Mouse (Mus musculus): Measurements from ENCODE around the gene Asb10. TPM values are rescaled to one million over a fixed set of nuclear protein-coding genes. Genes with fewer than 3 reads are reported as not detected.

Asb10 gene
- polyA plus RNA-seq (2014; fragmentation: Illumina TruSeq; extraction: RNeasy Lipid Tissue Mini Kit (QIAGEN cat#74804); ENCODE audit: low read depth, low replicate concordance): not detected

DNA sequence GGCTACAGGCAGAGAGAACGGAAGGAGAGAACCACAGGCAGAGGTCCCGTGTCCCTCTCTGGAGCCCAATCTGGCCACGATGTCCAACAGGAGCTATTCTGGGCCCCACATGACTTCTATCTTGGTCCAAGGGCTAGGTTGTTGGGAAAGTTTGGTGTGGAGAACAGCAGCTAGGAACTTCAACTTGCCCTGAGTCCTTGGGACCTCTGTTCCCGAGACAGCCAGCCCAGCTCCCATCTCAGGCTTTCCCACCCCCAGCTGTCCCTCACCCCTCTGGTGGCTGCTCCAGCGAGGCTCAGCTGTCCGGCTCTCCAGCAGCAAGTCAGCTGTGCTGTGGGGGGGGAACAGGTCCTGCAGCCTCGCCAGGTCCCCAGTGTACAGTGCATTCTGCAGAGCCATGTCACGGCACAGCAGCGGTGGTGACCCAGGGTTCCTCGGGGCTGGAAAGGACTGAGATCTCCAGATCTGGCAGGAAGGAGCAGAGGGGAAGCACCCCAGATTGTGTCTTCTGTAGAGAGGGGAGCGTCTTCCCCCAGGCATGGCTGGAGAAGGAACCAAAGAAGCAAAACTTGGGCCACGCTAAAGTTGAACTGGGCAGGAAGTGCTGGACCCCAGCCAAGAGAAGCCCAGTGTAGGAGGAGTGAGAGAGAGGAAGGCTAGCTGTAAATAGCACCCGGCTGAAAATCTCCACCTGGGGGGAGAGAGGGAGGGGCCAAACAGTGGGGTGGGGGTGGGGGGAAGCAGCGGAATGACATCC, at the start of gene Asb10:
Gene Asb10 (minus strand): TSS at position 592 of the 757 bp plus-strand sequence.

DNA sequence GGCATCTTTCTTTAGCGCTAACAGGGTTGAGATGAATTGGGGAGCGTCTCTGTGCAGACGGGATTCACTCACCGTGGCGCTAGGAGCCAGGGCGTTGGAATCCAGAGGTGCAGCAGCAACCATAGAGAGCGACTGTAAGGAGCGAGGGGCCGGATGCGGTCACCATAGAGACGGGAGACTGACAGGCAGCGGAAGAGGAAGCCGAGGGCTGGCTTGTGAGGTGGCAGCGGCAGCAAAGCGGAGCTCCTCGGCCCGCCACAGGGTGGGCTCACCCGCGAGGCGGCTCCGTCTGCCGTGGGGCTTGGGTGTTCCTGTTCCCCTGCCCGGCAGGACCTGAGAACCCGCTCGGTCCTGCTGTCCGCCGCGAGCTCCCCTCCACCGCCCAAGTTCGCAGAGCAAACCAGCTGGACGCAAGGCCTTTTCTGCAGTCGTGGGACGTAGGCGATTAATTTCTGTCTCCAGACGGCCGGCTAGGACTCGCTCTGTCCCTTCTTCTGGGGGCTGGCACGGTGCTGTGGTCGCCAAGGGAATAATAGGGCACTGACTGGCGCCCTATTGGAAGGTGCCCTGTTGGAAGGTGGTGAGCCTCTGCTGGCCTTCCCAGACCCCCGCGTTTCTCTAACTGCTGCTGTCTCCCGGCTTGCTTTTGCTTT, 45.9 kb upstream of the Asb10 start, which contains the start of gene Chpf2:
Gene Chpf2 (plus strand): TSS at position 195 of the 653 bp plus-strand sequence.

DNA sequence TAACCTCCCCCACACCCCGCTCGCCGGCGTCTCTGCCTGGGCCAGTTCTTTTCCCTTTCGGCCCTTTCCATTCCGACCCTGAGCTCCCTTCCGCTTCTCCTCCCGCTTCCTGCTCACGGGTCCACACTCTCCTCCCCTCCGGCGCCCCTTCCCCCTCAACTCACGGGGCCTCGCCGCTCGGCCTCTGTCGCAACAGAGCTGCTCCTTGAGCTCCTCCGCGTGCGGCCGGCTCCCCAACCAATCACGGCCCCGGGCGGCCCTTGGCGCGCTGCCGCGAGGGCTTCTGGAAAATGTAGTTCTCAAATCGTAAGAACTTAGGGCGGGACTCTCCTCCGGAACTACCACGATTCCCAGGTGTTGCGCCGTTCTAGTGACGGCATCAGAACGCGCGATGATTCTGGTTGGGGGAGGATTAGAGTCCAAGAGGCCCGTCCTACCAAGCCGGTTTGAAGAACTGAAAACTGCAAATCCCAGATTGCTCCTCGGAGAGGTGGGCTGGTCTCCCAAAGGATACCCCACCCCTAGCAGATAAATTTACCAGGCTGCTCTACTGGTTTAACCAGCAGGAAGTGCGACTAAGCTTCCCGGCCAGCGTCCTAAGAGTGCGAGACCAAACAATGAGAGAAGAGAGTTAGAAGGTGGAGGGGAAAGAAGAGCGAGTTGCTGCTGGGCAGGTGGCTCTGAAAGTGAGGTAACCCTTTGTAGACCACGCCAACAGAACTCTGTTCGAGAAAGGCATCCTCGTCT, 36.6 kb upstream of the Asb10 start, which contains the start of gene Abcf2:
Gene Abcf2 (minus strand): TSS at position 285 of the 747 bp plus-strand sequence.

DNA sequence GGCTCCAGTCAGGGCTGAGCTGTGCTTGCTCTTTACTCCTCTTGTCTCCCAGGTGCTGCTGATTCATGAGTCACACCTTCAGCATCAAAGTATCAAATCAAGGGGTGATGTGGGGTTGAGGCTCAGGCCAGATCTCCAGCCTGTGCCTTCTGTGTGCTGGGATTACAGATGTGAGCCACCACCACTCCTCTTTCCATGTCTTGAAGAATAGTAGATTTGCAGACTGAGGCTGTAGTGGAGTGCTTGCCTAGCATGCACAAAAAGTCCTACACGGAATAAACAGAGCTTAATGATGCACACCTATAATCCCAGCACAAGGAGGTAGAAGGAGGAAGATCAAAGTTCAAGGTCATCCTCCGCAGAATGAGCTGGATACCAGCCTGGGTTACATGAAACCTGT, 15.9 kb upstream of the Asb10 start, which contains the start of gene 4931409K22Rik:
Gene 4931409K22Rik (minus strand): TSS at position 101 of the 400 bp plus-strand sequence.

DNA sequence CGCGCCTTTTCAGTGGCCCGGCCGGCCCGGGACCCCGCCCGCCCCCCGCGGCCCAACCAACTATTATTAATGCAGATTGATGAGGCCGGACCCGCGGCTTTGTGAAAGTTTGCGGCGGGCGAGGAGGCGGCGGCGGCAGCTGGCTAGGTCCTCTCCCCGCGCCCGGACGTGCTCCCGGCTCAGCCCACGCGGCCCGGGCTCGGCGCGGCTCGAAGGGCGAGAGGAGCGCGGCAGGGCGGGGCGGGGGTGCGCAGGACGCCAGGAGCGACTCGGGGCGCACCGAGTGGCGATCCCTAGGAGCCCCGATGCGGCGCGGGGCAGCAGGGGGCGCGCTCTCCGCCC, 13.9 kb downstream of the Asb10 start, which contains the start of gene Gbx1:
Gene Gbx1 (minus strand): TSS at position 314 of the 342 bp plus-strand sequence.

Other genes starting within 250 kb of the Asb10 start
- 0.32 TPM for gene Kcnh2, start 189.4 kb downstream of the Asb10 start, polyA plus RNA-seq (2014; fragmentation: Illumina TruSeq; extraction: RNeasy Lipid Tissue Mini Kit (QIAGEN cat#74804); ENCODE audit: low read depth, low replicate concordance)
- gene Nos3, start 176.2 kb downstream of the Asb10 start, polyA plus RNA-seq (2014; fragmentation: Illumina TruSeq; extraction: RNeasy Lipid Tissue Mini Kit (QIAGEN cat#74804); ENCODE audit: low read depth, low replicate concordance): 0.24 TPM
- 0.13 TPM for gene Atg9b, start 148.8 kb downstream of the Asb10 start, polyA plus RNA-seq (2014; fragmentation: Illumina TruSeq; extraction: RNeasy Lipid Tissue Mini Kit (QIAGEN cat#74804); ENCODE audit: low read depth, low replicate concordance)
- gene Abcb8, start 147.3 kb downstream of the Asb10 start, polyA plus RNA-seq (2014; fragmentation: Illumina TruSeq; extraction: RNeasy Lipid Tissue Mini Kit (QIAGEN cat#74804); ENCODE audit: low read depth, low replicate concordance): 2.8 TPM
- 0.17 TPM for gene Asic3, start 127.6 kb downstream of the Asb10 start, polyA plus RNA-seq (2014; fragmentation: Illumina TruSeq; extraction: RNeasy Lipid Tissue Mini Kit (QIAGEN cat#74804); ENCODE audit: low read depth, low replicate concordance)
- gene Cdk5, start 117.4 kb downstream of the Asb10 start, polyA plus RNA-seq (2014; fragmentation: Illumina TruSeq; extraction: RNeasy Lipid Tissue Mini Kit (QIAGEN cat#74804); ENCODE audit: low read depth, low replicate concordance): 15.1 TPM
- gene Slc4a2, start 117.1 kb downstream of the Asb10 start, polyA plus RNA-seq (2014; fragmentation: Illumina TruSeq; extraction: RNeasy Lipid Tissue Mini Kit (QIAGEN cat#74804); ENCODE audit: low read depth, low replicate concordance): 4.1 TPM
- 4.1 TPM for gene Fastk, start 95.7 kb downstream of the Asb10 start, polyA plus RNA-seq (2014; fragmentation: Illumina TruSeq; extraction: RNeasy Lipid Tissue Mini Kit (QIAGEN cat#74804); ENCODE audit: low read depth, low replicate concordance)
- gene Tmub1, start 93.1 kb downstream of the Asb10 start, polyA plus RNA-seq (2014; fragmentation: Illumina TruSeq; extraction: RNeasy Lipid Tissue Mini Kit (QIAGEN cat#74804); ENCODE audit: low read depth, low replicate concordance): 0.14 TPM
- gene Agap3, start 88.8 kb downstream of the Asb10 start, polyA plus RNA-seq (2014; fragmentation: Illumina TruSeq; extraction: RNeasy Lipid Tissue Mini Kit (QIAGEN cat#74804); ENCODE audit: low read depth, low replicate concordance): 1.8 TPM
- 0.07 TPM for gene Gbx1, start 13.8 kb downstream of the Asb10 start, polyA plus RNA-seq (2014; fragmentation: Illumina TruSeq; extraction: RNeasy Lipid Tissue Mini Kit (QIAGEN cat#74804); ENCODE audit: low read depth, low replicate concordance)
- 88.2 TPM for gene 4931409K22Rik, start 15.8 kb upstream of the Asb10 start, polyA plus RNA-seq (2014; fragmentation: Illumina TruSeq; extraction: RNeasy Lipid Tissue Mini Kit (QIAGEN cat#74804); ENCODE audit: low read depth, low replicate concordance)
- gene Abcf2, start 36.5 kb upstream of the Asb10 start, polyA plus RNA-seq (2014; fragmentation: Illumina TruSeq; extraction: RNeasy Lipid Tissue Mini Kit (QIAGEN cat#74804); ENCODE audit: low read depth, low replicate concordance): 67.3 TPM
- gene Chpf2, start 45.8 kb upstream of the Asb10 start, polyA plus RNA-seq (2014; fragmentation: Illumina TruSeq; extraction: RNeasy Lipid Tissue Mini Kit (QIAGEN cat#74804); ENCODE audit: low read depth, low replicate concordance): 0.48 TPM
- 1.3 TPM for gene Smarcd3, start 83.4 kb upstream of the Asb10 start, polyA plus RNA-seq (2014; fragmentation: Illumina TruSeq; extraction: RNeasy Lipid Tissue Mini Kit (QIAGEN cat#74804); ENCODE audit: low read depth, low replicate concordance)
- 51.6 TPM for gene Nub1, start 144.6 kb upstream of the Asb10 start, polyA plus RNA-seq (2014; fragmentation: Illumina TruSeq; extraction: RNeasy Lipid Tissue Mini Kit (QIAGEN cat#74804); ENCODE audit: low read depth, low replicate concordance)
- gene Wdr86, start 189.7 kb upstream of the Asb10 start, polyA plus RNA-seq (2014; fragmentation: Illumina TruSeq; extraction: RNeasy Lipid Tissue Mini Kit (QIAGEN cat#74804); ENCODE audit: low read depth, low replicate concordance): 0.08 TPM
- not detected for gene Crygn, start 217.0 kb upstream of the Asb10 start, polyA plus RNA-seq (2014; fragmentation: Illumina TruSeq; extraction: RNeasy Lipid Tissue Mini Kit (QIAGEN cat#74804); ENCODE audit: low read depth, low replicate concordance)

All from testis, adult 10 weeks (tissue).